Mouse (Mus musculus): ENCODE measurements around the gene Map3k20. TPM values are rescaled to one million over a fixed set of nuclear protein-coding genes. Genes with fewer than 3 reads are reported as not detected.

Map3k20 gene
- polyA plus RNA-seq, 1 experiment from 2014 or later = 6.1 TPM

DNA sequence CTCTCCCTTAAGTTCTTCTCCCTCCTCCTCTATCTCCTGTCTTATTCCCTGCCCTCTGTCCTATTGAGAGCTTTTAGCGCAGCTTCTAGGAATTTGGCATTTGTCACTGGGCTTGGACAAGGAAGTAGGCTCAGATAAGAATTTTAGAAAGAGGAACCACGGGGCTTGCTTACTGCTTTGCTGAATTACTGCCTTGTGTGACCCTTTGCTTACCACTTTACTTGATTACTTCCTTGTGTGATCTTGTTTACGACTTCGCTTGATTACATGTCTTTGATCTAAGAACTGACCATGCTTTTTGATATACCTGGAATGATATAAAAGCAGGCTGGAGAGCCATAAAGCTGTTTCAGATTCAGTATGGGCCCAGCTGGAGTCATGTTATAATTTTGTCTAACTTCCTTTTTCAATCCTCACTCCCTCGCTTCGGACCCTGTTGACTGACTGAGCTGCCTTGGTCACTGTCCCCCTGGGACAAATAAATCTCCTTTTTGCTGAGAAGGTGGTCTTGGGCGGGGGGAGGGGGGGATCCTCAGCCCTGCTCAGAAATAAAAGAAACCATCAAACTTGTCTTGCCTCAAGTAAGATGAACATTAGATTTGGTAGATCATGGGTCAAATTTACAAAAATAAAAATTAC lies 179.1 kb downstream of the Map3k20 start:
- Histone ChIP-seq H3K9ac (replicated peaks; ENCODE audit: low read depth, low read length) (no peak overlapping the region), H3K27me3 (ENCODE audit: control insufficient read depth, insufficient read depth, low read length) (no peaks in the 10 kb centered on the region), H3K9me3 (ENCODE audit: control insufficient read depth, low read length) (no peaks in the 10 kb centered on the region), H3K4me2 (ENCODE audit: low read depth, low read length) (no peak overlapping the region), H3K4me3 (ENCODE audit: low read depth, low read length) (no peak overlapping the region), H3K4me1 (ENCODE audit: control insufficient read depth, insufficient read depth, low read length) (no peaks in the 10 kb centered on the region), H3K36me3 (ENCODE audit: control insufficient read depth, insufficient read depth, low read length) (no peaks in the 10 kb centered on the region), H3K27ac (ENCODE audit: low read depth, low read length) (no peak overlapping the region)
- WGBS = 30% methylated on average over 7 of the region's 7 CpGs
- no peak for ATAC-seq (ENCODE audit: low read depth)

DNA sequence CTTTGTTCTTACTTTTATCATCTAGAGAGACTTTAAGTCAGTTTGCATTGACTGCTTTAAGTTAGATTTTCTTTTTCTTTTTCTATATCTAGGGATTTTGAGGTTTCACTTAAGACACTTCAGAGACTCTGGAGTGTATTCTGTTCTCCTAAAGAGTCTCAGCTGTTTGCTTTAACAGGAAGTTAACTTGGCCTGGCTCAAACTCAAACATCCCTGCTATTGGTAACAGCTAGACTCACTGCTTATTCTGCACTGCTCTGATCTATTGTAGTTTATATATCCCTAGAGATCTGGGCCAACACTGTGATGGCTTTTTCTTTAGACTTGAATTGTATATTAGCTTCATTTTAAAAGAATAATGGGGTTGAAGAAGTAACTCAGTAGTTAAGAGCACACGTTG lies 182.2 kb downstream of the Map3k20 start:
- WGBS = 80% methylated on average over 1 of the region's 1 CpGs
- no peaks in the 10 kb centered on the region for H3K4me1 ChIP-seq (ENCODE audit: control insufficient read depth, insufficient read depth, low read length)
- H3K9ac ChIP-seq (replicated peaks; ENCODE audit: low read depth, low read length) = no peak overlapping the region
- H3K4me2 ChIP-seq (ENCODE audit: low read depth, low read length) = no peak overlapping the region
- ATAC-seq (ENCODE audit: low read depth) = no peak
- H3K9me3 ChIP-seq (ENCODE audit: control insufficient read depth, low read length) = no peaks in the 10 kb centered on the region
- no peaks in the 10 kb centered on the region for H3K27me3 ChIP-seq (ENCODE audit: control insufficient read depth, insufficient read depth, low read length)
- no peaks in the 10 kb centered on the region for H3K36me3 ChIP-seq (ENCODE audit: control insufficient read depth, insufficient read depth, low read length)
- H3K27ac ChIP-seq (ENCODE audit: low read depth, low read length) = no peak overlapping the region
- H3K4me3 ChIP-seq (ENCODE audit: low read depth, low read length) = no peak overlapping the region

GRCm38 (mm10) chr2:72471415-72472070 lies 186.1 kb downstream of the Map3k20 start:
- Histone ChIP-seq H3K27me3 (ENCODE audit: control insufficient read depth, insufficient read depth, low read length) (no peaks in the 10 kb centered on the region), H3K4me2 (ENCODE audit: low read depth, low read length) (no peak overlapping the region), H3K4me3 (ENCODE audit: low read depth, low read length) (no peak overlapping the region), H3K27ac (ENCODE audit: low read depth, low read length) (no peak overlapping the region), H3K9me3 (ENCODE audit: control insufficient read depth, low read length) (no peaks in the 10 kb centered on the region), H3K9ac (replicated peaks; ENCODE audit: low read depth, low read length) (no peak overlapping the region), H3K4me1 (ENCODE audit: control insufficient read depth, insufficient read depth, low read length) (0 out of 2 replicates have a peak, but pooled peaks cover 3% of the 10 kb centered on the region), H3K36me3 (ENCODE audit: control insufficient read depth, insufficient read depth, low read length) (no peaks in the 10 kb centered on the region)
- WGBS = 73% methylated on average over 16 of the region's 16 CpGs
- ATAC-seq (ENCODE audit: low read depth) = no peak

GRCm38 (mm10) chr2:72474531-72475287 lies 189.3 kb downstream of the Map3k20 start:
- H3K27me3 ChIP-seq (ENCODE audit: control insufficient read depth, insufficient read depth, low read length) = no peaks in the 10 kb centered on the region
- 10% methylated on average over 7 of the region's 7 CpGs for WGBS
- H3K9ac ChIP-seq (replicated peaks; ENCODE audit: low read depth, low read length) = no peak overlapping the region
- no peak overlapping the region for H3K27ac ChIP-seq (ENCODE audit: low read depth, low read length)
- H3K4me1 ChIP-seq (ENCODE audit: control insufficient read depth, insufficient read depth, low read length) = 0 out of 2 replicates have a peak, but pooled peaks cover 3% of the 10 kb centered on the region
- ATAC-seq (ENCODE audit: low read depth) = no peak
- no peak overlapping the region for H3K4me3 ChIP-seq (ENCODE audit: low read depth, low read length)
- H3K36me3 ChIP-seq (ENCODE audit: control insufficient read depth, insufficient read depth, low read length) = no peaks in the 10 kb centered on the region
- H3K4me2 ChIP-seq (ENCODE audit: low read depth, low read length) = no peak overlapping the region
- no peaks in the 10 kb centered on the region for H3K9me3 ChIP-seq (ENCODE audit: control insufficient read depth, low read length)

DNA sequence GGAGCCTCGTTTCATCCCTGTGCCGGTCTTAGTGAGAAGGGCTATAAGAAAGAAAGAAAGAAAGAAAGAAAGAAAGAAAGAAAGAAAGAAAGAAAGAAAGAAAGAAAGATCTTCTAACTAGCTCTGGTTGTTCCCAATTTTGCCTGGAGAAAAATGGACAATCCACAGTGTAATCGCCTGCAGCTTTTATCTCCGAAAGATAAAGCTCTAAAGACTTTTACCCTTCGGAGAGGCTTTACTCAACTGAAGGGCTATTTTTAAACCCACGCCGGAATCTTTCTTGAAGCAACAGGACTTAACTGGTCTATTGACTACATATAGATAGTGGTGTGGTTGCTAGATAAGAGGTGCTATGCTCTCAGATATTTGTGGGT lies 190.0 kb downstream of the Map3k20 start:
- Histone ChIP-seq H3K9me3 (ENCODE audit: control insufficient read depth, low read length) (no peaks in the 10 kb centered on the region), H3K9ac (replicated peaks; ENCODE audit: low read depth, low read length) (0 out of 2 replicates have a peak overlapping the region, but pooled peaks have one; percentile 61), H3K4me2 (ENCODE audit: low read depth, low read length) (peak overlapping the region; percentile 96), H3K4me1 (ENCODE audit: control insufficient read depth, insufficient read depth, low read length) (0 out of 2 replicates have a peak, but pooled peaks cover 3% of the 10 kb centered on the region), H3K36me3 (ENCODE audit: control insufficient read depth, insufficient read depth, low read length) (no peaks in the 10 kb centered on the region), H3K4me3 (ENCODE audit: low read depth, low read length) (peak overlapping the region; percentile 67), H3K27ac (ENCODE audit: low read depth, low read length) (no peak overlapping the region), H3K27me3 (ENCODE audit: control insufficient read depth, insufficient read depth, low read length) (no peaks in the 10 kb centered on the region)
- WGBS = 1% methylated on average over 7 of the region's 7 CpGs
- no peak for ATAC-seq (ENCODE audit: low read depth)

GRCm38 (mm10) chr2:72475797-72476485 lies 190.5 kb downstream of the Map3k20 start, which contains the start of gene Cdca7:
Gene Cdca7, plus strand, starts transcription at chr2:72476159.
- peak; percentile 85 for ATAC-seq (ENCODE audit: low read depth)
- Histone ChIP-seq H3K4me3 (ENCODE audit: low read depth, low read length) (peak within 1 kb of the TSS; percentile 67), H3K9me3 (ENCODE audit: control insufficient read depth, low read length) (no peaks in the 10 kb centered on the region), H3K27ac (ENCODE audit: low read depth, low read length) (peak within 1 kb of the TSS; percentile 39; the same call in 1 of the 2 replicates), H3K4me1 (ENCODE audit: control insufficient read depth, insufficient read depth, low read length) (0 out of 2 replicates have a peak, but pooled peaks cover 3% of the 10 kb centered on the region), H3K9ac (replicated peaks; ENCODE audit: low read depth, low read length) (peak within 1 kb of the TSS; percentile 61), H3K4me2 (ENCODE audit: low read depth, low read length) (peak within 1 kb of the TSS; percentile 96), H3K36me3 (ENCODE audit: control insufficient read depth, insufficient read depth, low read length) (no peaks in the 10 kb centered on the region), H3K27me3 (ENCODE audit: control insufficient read depth, insufficient read depth, low read length) (no peaks in the 10 kb centered on the region)
- WGBS = under 1% methylated on average over 58 of the region's 58 CpGs

DNA sequence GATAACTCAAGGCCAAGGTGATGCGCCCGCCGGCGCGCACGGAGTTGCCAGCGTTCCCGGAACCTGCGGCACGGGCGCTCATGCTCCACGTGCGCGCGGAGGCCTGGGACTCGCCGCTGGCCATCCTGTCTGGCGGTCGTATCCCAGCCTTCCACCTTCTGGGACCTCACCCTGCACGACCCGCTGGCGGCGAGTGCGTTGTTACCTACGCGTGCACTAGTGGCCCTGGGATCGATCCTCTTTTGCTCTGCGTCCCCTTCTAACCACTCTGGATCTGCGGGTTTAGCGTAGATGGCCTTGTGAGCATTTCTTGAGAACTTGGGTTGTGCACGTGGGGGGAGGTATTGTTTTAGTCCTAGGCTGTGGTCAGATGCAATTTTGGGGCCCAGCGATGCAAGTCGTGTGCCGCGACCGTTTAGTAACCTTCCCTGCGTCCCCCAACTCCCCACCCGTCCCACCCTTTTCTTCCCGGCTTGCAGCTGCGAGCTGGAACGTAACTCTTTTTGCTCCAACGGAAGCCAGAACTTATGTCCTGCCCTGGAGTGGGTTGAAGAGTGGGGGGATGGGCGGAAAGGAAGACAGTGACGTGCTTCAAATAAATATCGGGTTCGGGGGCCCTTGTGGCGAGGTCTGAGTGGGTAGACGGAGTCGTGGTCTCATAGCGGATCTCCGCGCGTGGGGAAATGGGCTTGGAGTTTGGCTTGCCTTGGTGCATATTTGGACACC lies 191.2 kb downstream of the Map3k20 start:
- H3K4me2 ChIP-seq (ENCODE audit: low read depth, low read length) = peak overlapping the region; percentile 96
- 0 out of 2 replicates have a peak, but pooled peaks cover 3% of the 10 kb centered on the region for H3K4me1 ChIP-seq (ENCODE audit: control insufficient read depth, insufficient read depth, low read length)
- peak overlapping the region; percentile 39; the same call in 1 of the 2 replicates for H3K27ac ChIP-seq (ENCODE audit: low read depth, low read length)
- H3K27me3 ChIP-seq (ENCODE audit: control insufficient read depth, insufficient read depth, low read length) = no peaks in the 10 kb centered on the region
- peak overlapping the region; percentile 61 for H3K9ac ChIP-seq (replicated peaks; ENCODE audit: low read depth, low read length)
- WGBS = under 1% methylated on average over 53 of the region's 53 CpGs
- peak; percentile 75 for ATAC-seq (ENCODE audit: low read depth)
- H3K9me3 ChIP-seq (ENCODE audit: control insufficient read depth, low read length) = no peaks in the 10 kb centered on the region
- H3K36me3 ChIP-seq (ENCODE audit: control insufficient read depth, insufficient read depth, low read length) = no peaks in the 10 kb centered on the region
- peak overlapping the region; percentile 67 for H3K4me3 ChIP-seq (ENCODE audit: low read depth, low read length)

DNA sequence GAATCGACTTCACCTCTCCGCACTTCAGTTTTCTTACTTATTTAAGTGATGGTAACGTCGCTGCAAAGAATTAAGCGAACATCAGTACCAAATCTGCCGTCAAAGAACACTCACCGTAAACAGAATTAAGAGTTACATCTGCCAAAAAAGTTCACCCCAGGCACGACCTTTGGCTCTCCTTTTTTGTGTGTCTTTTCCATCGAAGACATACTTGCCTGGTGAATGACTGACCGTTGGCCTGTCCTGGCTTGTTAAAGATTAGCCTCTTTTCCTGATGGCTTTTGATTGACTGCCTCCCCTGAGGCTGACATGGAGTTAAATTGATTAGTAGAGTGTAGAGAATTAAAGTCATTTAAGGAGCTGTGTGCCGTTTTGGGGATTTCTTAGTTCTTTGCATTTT lies 191.8 kb downstream of the Map3k20 start:
- Histone ChIP-seq H3K4me3 (ENCODE audit: low read depth, low read length) (peak overlapping the region; percentile 67), H3K4me1 (ENCODE audit: control insufficient read depth, insufficient read depth, low read length) (0 out of 2 replicates have a peak, but pooled peaks cover 3% of the 10 kb centered on the region), H3K9ac (replicated peaks; ENCODE audit: low read depth, low read length) (no peak overlapping the region), H3K9me3 (ENCODE audit: control insufficient read depth, low read length) (no peaks in the 10 kb centered on the region), H3K27ac (ENCODE audit: low read depth, low read length) (no peak overlapping the region), H3K27me3 (ENCODE audit: control insufficient read depth, insufficient read depth, low read length) (no peaks in the 10 kb centered on the region), H3K4me2 (ENCODE audit: low read depth, low read length) (peak overlapping the region; percentile 96), H3K36me3 (ENCODE audit: control insufficient read depth, insufficient read depth, low read length) (no peaks in the 10 kb centered on the region)
- ATAC-seq (ENCODE audit: low read depth) = no peak
- 3% methylated on average over 11 of the region's 11 CpGs for WGBS
